Mouse (Mus musculus) bone marrow, adult 2 months (tissue): ENCODE measurements around the gene Cstf2.

Experiments used
- CTCF ChIP-seq: fragments of 200-500 bp; IDR thresholded peaks from 2 replicates; pipeline ENCODE4 v1.5.1; 2011; ENCODE audit warnings: low read length, control low read depth; ENCODE audit not compliant: control insufficient read depth, insufficient read depth
- POLR2A ChIP-seq: fragments of 200-500 bp; IDR thresholded peaks from 2 replicates; pipeline ENCODE4 v1.6.1; 2011; ENCODE audit warnings: low read depth, mild to moderate bottlenecking, control low read depth, low read length, borderline replicate concordance; ENCODE audit not compliant: control insufficient read depth

DNA sequence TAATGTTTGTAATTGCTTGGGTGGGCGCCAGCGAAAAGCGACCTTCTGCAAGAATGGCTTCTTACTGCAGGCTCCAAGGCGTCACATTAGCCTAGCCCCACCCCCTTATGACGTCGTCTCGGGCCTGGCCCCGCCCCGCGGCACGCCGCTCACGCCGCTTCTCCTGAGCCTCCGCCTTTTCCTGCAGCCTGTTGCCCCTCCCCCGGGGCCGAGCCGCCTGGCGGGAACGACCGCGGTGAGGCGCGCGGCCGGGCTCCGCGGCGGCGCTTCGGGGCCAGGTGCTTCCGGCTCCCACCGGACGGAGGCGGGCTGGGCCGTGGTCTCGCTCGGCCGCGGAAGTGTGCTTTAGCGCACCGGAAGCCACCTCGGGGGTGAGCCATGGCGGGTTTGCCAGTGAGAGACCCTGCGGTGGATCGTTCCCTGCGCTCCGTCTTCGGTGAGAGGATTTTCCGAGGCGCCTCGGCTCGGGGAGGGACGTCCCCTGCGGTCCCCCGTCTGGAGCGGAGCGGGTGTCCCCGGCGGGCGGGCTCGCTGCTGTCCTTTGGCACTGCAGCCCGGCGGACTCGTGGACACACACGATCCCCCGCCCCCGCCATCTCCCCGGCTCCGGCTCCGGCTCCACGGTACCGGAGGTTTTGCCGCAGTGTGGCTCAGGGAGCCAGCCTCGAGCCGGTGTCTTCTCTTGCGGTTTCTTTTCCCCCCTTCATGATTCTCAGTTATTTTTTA, at the start of gene Cstf2:
- TF ChIP-seq POLR2A (no peak; the same call in 1 of the 2 replicates), CTCF (no peak)
